In genomic region chr6:134243119-134243518, GRCm38 (mm10) we compare ENCODE assay signal across 10 mouse cellular contexts.
A peak's percentile ranks its signal among the peaks of the same experiment; 100 is the strongest.
DNase-seq lines count a peak whose midpoint lies in the region; ATAC-seq and TF ChIP-seq lines count a peak whose summit lies in the region.
"Had no signal": no experiment of that assay in that cellular context is flagged by ENCODE, and none has a peak within 500 bp of the region (broad histone marks: within the 10 kb centered on the region; RNA-seq: fewer than 3 reads in every experiment).

No protein-coding gene starts in this region.

- H3K4me2 ChIP-seq in heart, embryonic 16.5 days (ENCODE audit: low read depth, low read length): 0 out of 2 replicates have a peak overlapping the region, but pooled peaks have one; percentile 1
- peak overlapping the region; percentile 16; the same call in 1 of the 2 replicates for H3K4me2 ChIP-seq in lung, embryonic 14.5 days
- H3K4me2 ChIP-seq: liver, embryonic 12.5 days had no signal

- TF ChIP-seq CTCF in spleen, adult 2 months (IDR thresholded peaks at IDR 0.05; ENCODE audit: extremely low read depth, insufficient read depth, insufficient read length, insufficient replicate concordance): no peak
- no peak for TF ChIP-seq CTCF in lung, embryonic 14.5 days (IDR thresholded peaks at IDR 0.05; ENCODE audit: low read depth)

- peak overlapping the region; percentile 43 for H3K27ac ChIP-seq in spleen, adult 2 months (ENCODE audit: insufficient read depth, low read length)
- H3K27ac ChIP-seq in heart, embryonic 16.5 days (ENCODE audit: low read length): peak overlapping the region; percentile 79
- H3K27ac ChIP-seq in lung, embryonic 14.5 days (ENCODE audit: low read depth): peak overlapping the region; percentile 55; the same call in 1 of the 2 replicates
- H3K27ac ChIP-seq in forebrain, embryonic 10.5 days: no peak overlapping the region; the same call in 1 of the 2 replicates
- H3K27ac ChIP-seq: liver, embryonic 12.5 days had no signal

- TF ChIP-seq POLR2A in spleen, adult 2 months (IDR thresholded peaks at IDR 0.05; ENCODE audit: low read depth, low read length): no peak

- DNase-seq in spleen, adult 2 months (ENCODE audit: low read depth in 1 of 2, low spot score in 2 of 2): no peak
- no peak for DNase-seq in spleen, postnatal 10 days (ENCODE audit: low spot score in 2 of 2)
- peak; percentile 31 for DNase-seq in lung, embryonic 14.5 days
- DNase-seq in frontal cortex, postnatal 14 days (ENCODE audit: low spot score in 2 of 2): no peak
- DNase-seq in right cerebral cortex, postnatal 4 days: no peak
- no peak for DNase-seq in forebrain, embryonic 10.5 days (ENCODE audit: extremely low spot score, low spot score)
- DNase-seq: cerebellum, adult 11-12 months had no signal

- H3K9me3 ChIP-seq in heart, embryonic 16.5 days (replicated peaks; ENCODE audit: control insufficient read depth, low read length): 0 out of 2 replicates have a peak, but pooled peaks cover 11% of the 10 kb centered on the region
- H3K9me3 ChIP-seq in lung, embryonic 14.5 days (ENCODE audit: low read depth, low read length): no peaks in the 10 kb centered on the region
- H3K9me3 ChIP-seq in forebrain, embryonic 10.5 days: peaks cover 14% of the 10 kb centered on the region; the same call in 1 of the 2 replicates
- H3K9me3 ChIP-seq: liver, embryonic 12.5 days had no signal

- no peak; the same call in 1 of the 2 replicates for ATAC-seq in heart, embryonic 16.5 days (replicated peaks; ENCODE audit: extremely low read depth, insufficient read depth, low FRiP score)
- no peak for ATAC-seq in lung, embryonic 14.5 days (ENCODE audit: insufficient read depth)
- ATAC-seq: forebrain, embryonic 14.5 days; liver, embryonic 12.5 days had no signal

- no peak overlapping the region for H3K4me3 ChIP-seq in spleen, adult 2 months (ENCODE audit: extremely low read depth, insufficient read depth, insufficient read length)
- H3K4me3 ChIP-seq in heart, embryonic 16.5 days (ENCODE audit: low read length): no peak overlapping the region
- H3K4me3 ChIP-seq in lung, embryonic 14.5 days (ENCODE audit: low read depth, low read length): no peak overlapping the region
- H3K4me3 ChIP-seq in forebrain, embryonic 10.5 days: no peak overlapping the region
- H3K4me3 ChIP-seq: liver, embryonic 12.5 days had no signal

- H3K9ac ChIP-seq in heart, embryonic 16.5 days (ENCODE audit: low read length): peak overlapping the region; percentile 28; the same call in 1 of the 2 replicates
- no peak overlapping the region for H3K9ac ChIP-seq in lung, embryonic 14.5 days
- H3K9ac ChIP-seq: liver, embryonic 12.5 days had no signal

- 66% methylated on average over 3 of the region's 3 CpGs for WGBS in spleen, adult 2 months
- WGBS in heart, embryonic 16.5 days: 12% methylated on average over 3 of the region's 3 CpGs
- WGBS in lung, embryonic 14.5 days: 40% methylated on average over 3 of the region's 3 CpGs
- 74% methylated on average over 3 of the region's 3 CpGs for WGBS in forebrain, embryonic 10.5 days

- H3K4me1 ChIP-seq in spleen, adult 2 months (ENCODE audit: control insufficient read depth, insufficient read depth, insufficient read length): peaks cover 2% of the 10 kb centered on the region; the same call in 1 of the 2 replicates
- peaks cover 31% of the 10 kb centered on the region for H3K4me1 ChIP-seq in heart, embryonic 16.5 days (ENCODE audit: control insufficient read depth, insufficient read depth, low read length)
- H3K4me1 ChIP-seq in lung, embryonic 14.5 days (ENCODE audit: insufficient read depth): 0 out of 2 replicates have a peak, but pooled peaks cover 5% of the 10 kb centered on the region
- 0 out of 2 replicates have a peak, but pooled peaks cover 8% of the 10 kb centered on the region for H3K4me1 ChIP-seq in forebrain, embryonic 10.5 days

- peaks cover 2% of the 10 kb centered on the region for H3K36me3 ChIP-seq in spleen, adult 2 months (ENCODE audit: control insufficient read depth, insufficient read depth, low read length)
- peaks cover 14% of the 10 kb centered on the region; the same call in 1 of the 2 replicates for H3K36me3 ChIP-seq in heart, embryonic 16.5 days (ENCODE audit: control insufficient read depth, insufficient read depth)
- peaks cover 16% of the 10 kb centered on the region; the same call in 1 of the 2 replicates for H3K36me3 ChIP-seq in lung, embryonic 14.5 days (ENCODE audit: insufficient read depth)
- H3K36me3 ChIP-seq in forebrain, embryonic 10.5 days (replicated peaks): peaks cover 58% of the 10 kb centered on the region

- no peaks in the 10 kb centered on the region for H3K27me3 ChIP-seq in spleen, adult 2 months (ENCODE audit: control insufficient read depth, insufficient read depth, low read length)
- H3K27me3 ChIP-seq in heart, embryonic 16.5 days (ENCODE audit: control insufficient read depth, insufficient read depth, low read length): no peaks in the 10 kb centered on the region
- H3K27me3 ChIP-seq in lung, embryonic 14.5 days (ENCODE audit: insufficient read depth, low read length): no peaks in the 10 kb centered on the region
- H3K27me3 ChIP-seq in forebrain, embryonic 10.5 days (ENCODE audit: poor library complexity, severe bottlenecking): no peaks in the 10 kb centered on the region
- H3K27me3 ChIP-seq: liver, embryonic 12.5 days had no signal
